Mouse (Mus musculus): ENCODE measurements around the gene Ep400. TPM values are rescaled to one million over a fixed set of nuclear protein-coding genes. Genes with fewer than 3 reads are reported as not detected.

Ep400 gene
- total RNA-seq (2021), result 10 to 100 TPM; 84.9 to 86.1 TPM

DNA sequence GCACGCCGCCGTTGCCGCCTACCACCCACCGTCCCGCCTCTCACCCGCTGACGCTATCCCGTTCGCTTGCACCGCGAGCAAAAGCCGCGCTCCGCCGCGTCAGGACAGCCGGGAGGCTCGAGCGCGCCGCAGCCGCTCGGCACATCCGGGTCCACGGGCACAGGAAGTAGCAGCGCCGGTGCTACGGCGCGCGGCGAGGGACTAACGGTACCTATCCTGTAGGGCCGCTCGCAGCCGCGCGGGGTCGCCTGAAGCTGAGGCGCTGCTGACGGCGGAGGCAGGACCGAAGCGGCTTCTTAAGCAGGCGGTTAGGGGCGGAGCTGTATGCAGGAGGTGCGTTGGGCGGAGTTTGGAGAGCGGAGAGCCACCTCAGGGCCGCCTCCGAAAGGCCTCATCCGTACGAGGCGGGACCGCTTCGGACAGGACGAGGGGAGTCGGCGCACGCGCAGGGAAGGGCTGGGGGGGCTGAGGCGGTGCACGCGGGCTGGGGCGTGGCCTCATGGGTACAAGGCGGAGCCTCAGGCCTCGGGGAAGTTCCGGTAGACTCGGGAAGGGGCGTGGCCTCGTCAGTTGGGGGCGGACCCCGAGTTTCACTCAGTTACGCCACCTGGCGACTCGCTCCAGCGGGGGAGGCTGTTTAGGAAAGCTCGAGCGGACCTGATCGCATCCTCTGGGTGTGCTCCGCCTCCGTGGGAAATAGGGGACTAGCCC is at the start of gene Ep400:
TSS of gene Ep400 (minus strand) at position 270 of the 711 bp plus-strand sequence.
- intact Hi-C loops (cut with DNase I), result no loop called here
- peak; percentile 99 to 100 for DNase-seq (ENCODE audit: extremely low spot score in 1 of 2, low spot score in 2 of 2)

DNA sequence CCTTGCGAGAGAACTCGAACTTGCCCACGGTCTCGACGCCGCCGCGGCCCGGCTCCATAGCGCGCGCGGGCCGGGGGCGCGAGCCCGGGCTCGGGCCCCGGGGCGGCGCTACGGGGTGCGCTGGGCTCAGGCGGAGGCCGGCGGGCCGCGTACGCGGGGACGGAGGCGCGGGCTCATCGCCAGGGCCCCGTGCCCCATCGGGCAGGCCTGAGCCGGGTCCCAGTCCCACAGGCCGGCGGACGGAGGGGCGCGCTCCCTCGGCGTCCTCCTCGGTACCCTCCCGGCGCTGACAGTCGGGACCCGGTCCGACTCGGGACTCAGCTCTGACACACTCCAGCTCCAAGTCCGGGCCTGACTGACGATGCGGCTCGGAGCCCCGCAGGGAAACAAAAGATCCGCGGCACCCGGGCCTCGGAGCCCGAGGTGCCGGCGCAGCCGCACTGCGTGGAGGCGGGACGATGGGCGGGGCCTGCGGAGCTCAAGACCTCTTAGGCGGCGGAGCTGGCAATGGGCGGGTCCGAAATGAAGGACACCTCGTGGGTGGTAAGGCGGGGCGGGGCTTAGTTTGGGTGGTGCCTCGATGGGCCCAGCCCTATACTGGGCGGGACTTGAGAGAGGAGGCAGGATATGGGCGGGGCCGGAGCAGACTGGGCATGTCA is 39.3 kb upstream of the Ep400 start, which contains the start of gene Ulk1:
TSS of gene Ulk1 (minus strand) at position 431 of the 659 bp plus-strand sequence.
- peak; percentile 98 to 100 for DNase-seq (ENCODE audit: extremely low spot score in 1 of 2, low spot score in 2 of 2)
- intact Hi-C loops (cut with DNase I), result no loop called here

DNA sequence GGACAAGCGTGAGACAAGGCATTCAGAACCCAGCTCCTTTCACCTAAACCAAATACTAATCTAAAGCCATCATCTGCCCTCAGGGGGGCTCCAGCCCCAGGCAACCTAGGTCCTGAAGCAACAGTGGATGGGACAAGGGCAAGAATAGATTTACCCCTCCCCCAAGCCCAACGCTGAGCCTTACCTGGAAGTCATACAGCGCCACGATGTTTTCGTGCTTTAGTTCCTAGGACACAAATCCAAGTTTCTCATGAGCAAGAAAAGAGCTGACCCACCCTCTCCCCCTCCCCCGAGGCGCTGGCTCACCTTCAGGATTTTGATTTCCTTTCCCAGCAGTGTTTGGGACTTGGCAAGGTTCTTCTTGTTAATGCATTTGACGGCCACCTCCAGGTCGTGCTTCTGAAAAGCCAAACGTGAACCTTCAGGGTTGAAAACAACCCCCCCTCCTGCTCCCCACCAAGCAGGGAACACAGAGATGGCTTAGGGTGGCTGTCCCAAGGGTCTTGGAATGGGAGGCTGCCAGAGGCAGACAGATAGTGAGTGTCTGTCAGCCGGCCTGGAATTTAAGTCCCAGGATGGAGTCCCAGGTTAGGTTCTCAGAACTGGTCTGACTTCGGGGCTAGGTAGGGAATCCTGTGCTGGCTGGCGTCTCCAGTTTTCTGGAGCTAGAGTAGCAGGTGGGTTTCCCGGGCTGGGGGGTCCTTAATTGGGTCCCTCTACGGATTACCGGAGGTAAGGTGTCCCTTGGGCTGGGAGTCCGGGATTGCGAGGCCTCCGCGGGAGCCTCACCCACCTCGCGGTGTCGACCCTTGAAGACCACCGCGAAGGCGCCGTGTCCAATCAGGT is 38.5 kb upstream of the Ep400 start:
- intact Hi-C loops (cut with DNase I), result no loop called here
- DNase-seq (ENCODE audit: extremely low spot score in 1 of 2, low spot score in 2 of 2), result peak in 1 of 2 experiments; percentile 48

DNA sequence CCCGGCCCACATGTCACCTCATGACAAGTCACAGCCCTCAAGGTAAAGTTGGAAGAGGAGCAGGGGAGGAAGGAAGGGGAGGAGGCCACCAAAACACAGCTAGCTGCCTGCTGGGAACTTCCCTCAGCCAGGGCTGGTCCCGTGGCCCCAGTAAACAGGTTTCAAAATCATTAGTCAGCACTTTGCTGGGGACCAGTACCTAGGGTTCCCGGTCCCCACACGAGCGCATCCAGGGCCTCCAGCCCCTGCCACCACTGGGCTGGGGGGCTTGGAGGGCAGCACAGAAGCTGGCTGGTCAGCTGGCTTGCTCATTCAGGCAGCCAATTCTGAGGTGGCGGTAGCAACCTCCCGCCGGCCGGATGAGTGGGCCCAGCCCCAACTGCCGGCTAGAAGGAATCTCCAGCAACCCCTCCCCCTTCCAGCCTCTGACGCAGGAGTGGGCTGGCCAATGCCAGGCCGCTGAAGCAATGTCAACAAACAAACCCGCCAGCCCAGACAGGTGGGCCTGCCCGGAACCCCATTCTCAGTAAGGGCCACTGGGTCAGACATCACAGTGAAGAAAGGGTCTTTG is 37.6 kb upstream of the Ep400 start:
- intact Hi-C loops (cut with DNase I), result no loop called here
- DNase-seq (ENCODE audit: extremely low spot score in 1 of 2, low spot score in 2 of 2), result peak; percentile 73 to 94

DNA sequence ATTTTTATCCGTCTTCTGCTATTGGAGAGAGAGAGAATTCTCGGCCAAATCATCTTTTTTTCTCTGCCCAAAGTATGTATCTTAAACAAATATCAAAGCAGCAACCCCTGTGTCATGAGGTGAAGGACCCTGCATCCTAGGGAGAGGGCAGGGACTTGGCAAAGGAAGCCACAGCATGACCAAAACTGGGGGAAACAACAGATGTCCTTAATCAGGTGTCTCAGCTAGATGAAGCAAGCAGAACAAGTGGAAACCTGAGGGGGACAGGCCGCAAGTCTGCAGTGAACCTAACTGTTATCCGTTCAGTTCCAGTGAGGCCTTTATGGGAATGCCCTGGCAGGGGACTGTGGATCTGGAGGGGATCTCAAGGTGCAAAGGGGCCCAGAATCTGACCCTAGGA is 36.9 kb upstream of the Ep400 start:
- DNase-seq (ENCODE audit: extremely low spot score in 1 of 2, low spot score in 2 of 2), result no peak
- intact Hi-C loops (cut with DNase I), result no loop called here

DNA sequence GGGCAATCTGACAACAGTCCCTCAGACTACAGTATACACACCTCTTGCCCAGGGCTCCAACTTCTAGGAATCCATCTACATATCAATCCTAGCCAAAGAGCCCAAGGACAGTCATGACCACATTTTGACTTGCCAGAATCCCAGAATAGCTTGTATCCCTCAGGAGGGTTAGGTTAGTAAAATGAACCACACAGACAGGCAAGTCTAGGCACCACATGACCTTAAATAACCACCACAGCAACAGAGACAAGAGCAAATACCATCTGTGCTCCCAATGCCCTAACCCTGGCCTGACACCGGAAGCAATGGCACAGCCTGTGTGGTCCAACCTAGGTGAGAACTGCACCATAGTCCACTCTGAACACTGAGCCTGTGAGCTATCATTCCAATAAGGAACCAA is 36.2 kb upstream of the Ep400 start:
- intact Hi-C loops (cut with DNase I), result no loop called here
- DNase-seq (ENCODE audit: extremely low spot score in 1 of 2, low spot score in 2 of 2), result no peak

DNA sequence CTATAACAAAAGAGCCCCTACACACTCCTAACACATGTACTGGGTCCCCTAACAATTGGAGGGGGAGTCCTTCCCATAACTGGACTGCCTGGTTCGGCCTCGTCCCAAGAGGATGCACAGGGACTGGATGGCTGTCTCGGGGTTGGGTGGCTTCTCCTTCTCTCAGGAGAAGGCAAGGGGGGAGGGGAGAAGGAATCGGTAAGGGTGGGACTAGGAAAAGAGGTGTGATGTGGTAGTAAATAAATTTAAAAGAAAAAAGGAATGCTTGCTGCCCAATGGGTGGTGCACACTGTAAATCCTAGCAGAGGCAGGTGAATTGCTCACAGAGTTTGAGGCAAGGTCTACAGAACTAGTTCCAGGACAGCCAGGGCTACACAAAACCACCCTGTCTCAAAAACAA is 35.6 kb upstream of the Ep400 start:
- no peak for DNase-seq (ENCODE audit: extremely low spot score in 1 of 2, low spot score in 2 of 2)
- intact Hi-C loops (cut with DNase I), result no loop called here

DNA sequence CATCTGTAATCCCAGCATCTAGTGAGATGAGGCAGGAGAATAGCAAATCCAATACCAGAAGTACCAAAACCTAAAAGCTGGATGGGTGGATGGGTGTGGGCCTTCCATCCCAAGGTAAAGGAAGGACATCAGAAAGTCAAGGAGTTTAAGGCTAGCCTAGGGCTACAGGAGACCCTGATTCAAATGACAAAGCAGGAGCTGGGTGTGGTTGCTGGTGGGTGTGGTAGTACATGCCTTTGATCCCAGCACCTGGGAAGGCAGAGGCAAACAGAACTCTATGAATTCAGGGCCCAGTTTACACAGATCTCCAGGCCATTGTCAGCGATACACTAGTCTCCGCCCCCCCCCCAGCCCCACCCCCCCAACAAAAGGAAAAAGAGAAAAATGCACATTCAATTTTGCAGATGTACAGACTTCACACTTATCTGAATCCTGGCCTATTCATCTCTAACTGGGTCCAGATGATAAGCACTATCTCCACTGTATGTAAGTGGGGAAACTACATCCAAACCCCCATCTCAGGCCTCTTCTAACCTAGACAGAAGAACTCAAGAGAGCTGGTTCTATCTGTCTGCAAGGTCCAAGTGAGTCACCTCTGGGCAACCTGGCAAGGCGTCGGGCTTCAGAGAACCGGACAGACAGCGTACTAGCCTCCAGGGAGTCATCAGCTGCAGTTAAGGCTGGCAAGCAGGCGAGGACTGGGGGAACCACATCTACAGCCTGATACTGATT is 33.7 kb upstream of the Ep400 start:
- DNase-seq (ENCODE audit: extremely low spot score in 1 of 2, low spot score in 2 of 2), result no peak
- intact Hi-C loops (cut with DNase I), result no loop called here

DNA sequence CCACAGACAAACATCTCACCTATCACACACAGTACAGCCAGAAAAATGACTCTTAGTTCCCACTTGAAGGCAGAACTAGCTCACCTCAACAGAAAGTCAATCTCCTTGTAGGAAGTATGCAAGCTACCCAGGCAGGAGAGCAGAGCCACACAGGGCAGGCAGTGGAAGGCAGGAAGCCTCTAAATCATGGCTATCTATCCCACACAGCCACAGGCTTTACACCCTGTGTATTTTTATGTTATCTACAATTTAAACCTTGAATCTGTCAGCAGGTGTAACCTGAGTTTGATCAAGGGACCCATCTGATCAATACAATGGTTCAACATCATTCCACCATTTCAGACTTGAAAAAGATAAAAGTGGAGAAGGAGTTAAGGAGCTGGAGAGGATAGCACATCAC is 32.3 kb upstream of the Ep400 start:
- DNase-seq (ENCODE audit: extremely low spot score in 1 of 2, low spot score in 2 of 2), result no peak
- intact Hi-C loops (cut with DNase I), result no loop called here

DNA sequence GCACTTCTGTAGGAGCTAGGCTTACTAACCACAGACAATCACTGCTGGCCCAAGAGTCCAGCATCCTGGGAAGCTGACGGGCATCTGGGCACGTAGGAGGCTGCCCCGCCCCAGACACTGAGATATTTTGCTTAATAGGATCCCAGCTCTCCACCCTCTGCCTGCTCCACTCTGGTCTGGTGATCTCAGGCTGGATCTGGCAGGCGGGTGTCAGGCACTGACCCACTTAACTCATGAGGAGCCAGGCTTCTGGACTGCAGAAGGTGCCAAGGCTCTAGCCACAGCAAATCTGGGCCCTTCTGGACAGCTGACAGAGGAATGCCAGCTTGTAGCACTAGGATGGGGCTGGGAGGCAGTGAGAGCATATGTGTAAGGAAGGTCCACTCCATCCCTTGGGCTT is 31.7 kb upstream of the Ep400 start:
- intact Hi-C loops (cut with DNase I), result no loop called here
- no peak for DNase-seq (ENCODE audit: extremely low spot score in 1 of 2, low spot score in 2 of 2)

DNA sequence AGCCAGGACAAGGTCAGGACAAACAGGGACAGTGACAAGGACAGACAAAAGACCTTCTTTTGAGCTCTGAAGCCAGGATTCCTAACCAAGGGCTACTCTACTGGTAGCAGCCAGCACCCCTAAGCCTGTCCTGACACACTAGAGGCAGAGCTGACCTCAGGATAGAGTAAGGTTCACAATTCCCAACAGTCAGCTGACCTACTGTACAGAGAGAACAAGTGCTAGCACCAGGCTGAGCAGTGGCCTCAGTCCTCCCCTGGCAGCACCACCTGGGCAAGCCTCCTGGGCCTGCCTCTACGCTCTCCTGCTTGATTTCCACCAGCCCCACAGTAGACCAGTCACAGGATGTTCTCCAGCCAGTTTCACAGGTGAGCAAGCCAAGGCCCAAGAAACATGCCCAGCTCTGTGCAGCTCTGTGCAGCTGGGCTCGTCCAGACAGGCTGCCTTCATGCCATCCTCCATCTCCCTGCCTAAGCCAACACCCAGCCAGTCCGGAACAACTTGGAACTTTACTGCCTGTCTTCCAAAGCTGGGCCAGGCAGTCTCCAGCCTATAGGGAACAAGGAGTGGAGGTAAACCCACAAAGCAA is 30.6 kb upstream of the Ep400 start:
- no peak for DNase-seq (ENCODE audit: extremely low spot score in 1 of 2, low spot score in 2 of 2)
- intact Hi-C loops (cut with DNase I), result no loop called here

DNA sequence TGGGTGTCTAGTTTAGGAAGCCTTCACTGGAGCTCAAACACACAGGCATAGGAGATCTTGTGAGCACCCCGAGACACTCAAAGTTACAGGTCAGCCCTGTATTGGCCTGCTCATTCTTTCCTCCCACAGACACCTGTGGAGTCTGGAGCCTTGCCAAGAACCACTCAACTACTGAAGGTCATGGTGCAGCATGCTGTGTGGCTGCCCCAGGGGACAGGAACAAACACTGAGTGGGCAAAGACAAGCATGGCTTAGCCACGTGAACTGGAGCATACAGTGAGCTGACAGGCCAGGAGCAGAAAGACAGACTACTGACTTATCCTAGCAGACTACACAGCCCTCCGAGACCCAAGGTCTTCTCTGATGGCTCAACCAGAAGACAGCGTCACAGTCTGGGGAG is 27.2 kb upstream of the Ep400 start:
- intact Hi-C loops (cut with DNase I), result no loop called here
- peak in 1 of 2 experiments; percentile 69 for DNase-seq (ENCODE audit: extremely low spot score in 1 of 2, low spot score in 2 of 2)

DNA sequence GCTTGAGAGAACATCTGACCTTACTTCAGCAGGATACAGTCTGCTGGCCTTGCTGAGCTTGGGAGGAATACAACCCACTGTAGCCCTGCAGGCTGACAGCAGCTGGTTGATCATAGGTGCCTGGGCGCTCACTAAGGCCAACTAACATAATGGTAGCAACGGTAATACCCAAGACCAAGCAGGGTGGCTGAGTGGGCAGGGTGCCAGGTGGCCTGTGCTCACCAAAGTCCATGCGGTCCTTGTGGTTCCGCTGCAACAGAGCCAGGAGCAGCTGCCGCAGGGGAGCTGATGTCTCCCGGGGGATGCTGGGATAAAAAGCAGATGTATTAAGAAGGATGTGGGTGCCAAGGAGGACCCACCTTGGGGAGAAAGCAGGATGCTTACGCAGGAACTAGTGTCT is 23.8 kb upstream of the Ep400 start:
- intact Hi-C loops (cut with DNase I), result loop anchor here (5.0 kb wide), 1 partner anchor 478 kb away; no protein-coding TSS in a partner anchor
- DNase-seq (ENCODE audit: extremely low spot score in 1 of 2, low spot score in 2 of 2), result no peak

DNA sequence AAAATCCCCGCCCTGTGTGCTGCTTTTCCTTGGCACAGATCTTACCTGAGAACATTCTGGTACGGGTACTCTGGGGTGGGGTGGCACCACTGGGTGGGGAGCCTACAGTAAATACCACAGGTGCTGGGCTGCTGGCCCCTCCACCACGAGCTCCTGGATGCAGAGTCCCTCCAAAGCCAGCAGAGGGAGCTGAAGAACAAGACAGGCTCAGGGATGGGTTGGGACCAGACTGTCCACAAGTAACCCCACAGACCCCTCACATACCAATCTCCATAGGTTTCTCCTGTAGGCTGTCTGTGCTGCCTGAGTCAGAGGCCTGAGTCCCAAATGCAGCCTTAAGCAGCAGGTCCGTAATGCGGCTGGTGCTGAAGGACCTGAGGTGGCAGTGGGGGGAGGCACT is 18.2 kb upstream of the Ep400 start:
- intact Hi-C loops (cut with DNase I), result no loop called here

DNA sequence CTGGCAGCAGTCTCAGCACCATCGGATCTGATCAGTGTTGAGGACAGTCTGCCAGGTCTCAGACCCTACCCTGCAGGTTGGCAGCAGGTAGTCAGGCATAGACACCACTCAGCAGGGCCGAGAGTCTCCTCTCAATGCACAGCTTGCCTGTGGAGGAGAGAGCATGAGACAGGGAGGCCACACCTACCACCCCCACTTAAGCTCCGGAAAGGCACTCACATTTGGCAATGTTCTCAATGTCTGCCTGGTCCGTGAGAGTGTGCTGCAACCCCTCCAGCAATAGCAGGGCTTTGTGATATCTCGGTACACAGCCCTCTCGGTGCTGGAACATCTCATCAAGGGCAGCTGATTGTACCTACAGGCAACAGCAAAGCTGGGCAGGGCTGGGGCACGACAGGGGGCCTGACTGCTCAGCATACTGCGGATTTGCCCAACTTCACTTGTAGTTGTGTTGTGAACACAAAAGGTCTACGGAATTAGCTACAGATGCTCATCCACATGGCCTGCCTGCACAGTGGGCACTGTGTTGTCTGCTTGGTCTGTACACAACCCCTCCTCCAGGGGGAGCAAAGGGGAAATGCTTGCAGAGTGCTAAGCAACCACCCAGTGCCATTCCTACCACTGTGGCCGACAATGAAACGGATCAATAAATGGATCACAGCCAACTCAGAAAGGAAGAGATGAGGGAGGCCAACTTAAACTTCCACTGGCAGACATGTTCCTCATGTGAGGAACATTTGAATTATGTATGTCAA is 15.7 kb upstream of the Ep400 start:
- intact Hi-C loops (cut with DNase I), result no loop called here
- no peak for DNase-seq (ENCODE audit: extremely low spot score in 1 of 2, low spot score in 2 of 2)

More for the DNA sequence above, 18.2 kb upstream of the Ep400 start:
- no peak for DNase-seq (ENCODE audit: extremely low spot score in 1 of 2, low spot score in 2 of 2)

DNA sequence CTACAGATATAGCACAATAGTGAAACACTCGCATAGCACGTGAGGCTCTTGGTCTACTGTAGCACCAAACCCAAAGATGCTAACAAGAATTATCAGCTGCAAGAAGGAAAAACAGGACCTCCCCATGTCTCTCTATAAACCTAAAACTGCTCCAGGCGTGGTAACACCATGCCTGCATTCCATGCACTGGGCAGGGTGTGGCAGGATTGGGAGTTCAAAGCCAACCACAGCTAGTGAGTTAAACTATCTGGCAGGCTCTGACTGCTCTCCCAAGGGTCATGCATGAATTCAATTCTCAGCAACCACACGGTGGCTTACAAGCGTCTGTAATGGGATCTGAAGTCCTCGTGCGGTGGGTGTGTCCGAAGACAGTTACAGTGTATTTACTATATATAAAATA is 12.6 kb upstream of the Ep400 start:
- intact Hi-C loops (cut with DNase I), result no loop called here
- no peak for DNase-seq (ENCODE audit: extremely low spot score in 1 of 2, low spot score in 2 of 2)

DNA sequence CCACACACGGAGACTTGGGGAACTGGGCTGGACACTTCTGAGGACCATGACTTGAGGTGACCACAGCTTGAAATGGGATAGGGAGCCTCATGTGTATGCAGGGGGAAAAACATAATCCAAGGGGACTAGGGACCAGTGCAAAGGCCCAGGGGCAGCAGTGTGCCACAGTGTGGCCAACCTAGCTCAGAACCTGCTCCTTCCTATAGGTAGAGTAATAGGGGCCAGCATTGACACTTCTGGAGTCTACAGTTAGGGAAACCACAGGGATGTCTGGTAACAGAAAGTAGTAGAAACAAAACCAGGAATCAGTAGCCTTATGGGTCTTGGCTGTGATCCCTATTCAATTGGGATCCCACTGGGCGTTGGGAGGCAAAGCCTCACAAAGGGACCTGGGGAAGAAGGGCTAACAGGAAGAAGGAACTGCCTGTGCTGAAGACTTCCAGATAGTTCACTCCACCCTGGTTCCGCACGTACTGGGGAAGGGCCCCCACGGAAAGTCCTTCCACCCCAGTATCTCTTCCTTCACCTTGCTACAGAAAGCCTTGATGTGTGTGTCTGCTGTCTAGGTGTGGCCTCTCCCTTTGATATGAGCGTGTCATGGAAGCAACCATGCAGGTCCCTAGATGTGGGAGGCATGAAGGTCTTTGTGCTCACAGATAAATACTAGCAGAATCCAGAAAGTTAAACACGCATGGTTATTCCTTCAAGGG is 11.2 kb upstream of the Ep400 start:
- no peak for DNase-seq (ENCODE audit: extremely low spot score in 1 of 2, low spot score in 2 of 2)
- intact Hi-C loops (cut with DNase I), result no loop called here
